Mouse (Mus musculus): ENCODE results near the gene Eef1akmt3. TPM values are rescaled to one million over a fixed set of nuclear protein-coding genes. Genes with fewer than 3 reads are reported as not detected.
A peak's percentile ranks its signal among the peaks of the same experiment; 100 is the strongest.

Gene Eef1akmt3
- total RNA-seq, 1 experiment = 0.49 TPM

DNA sequence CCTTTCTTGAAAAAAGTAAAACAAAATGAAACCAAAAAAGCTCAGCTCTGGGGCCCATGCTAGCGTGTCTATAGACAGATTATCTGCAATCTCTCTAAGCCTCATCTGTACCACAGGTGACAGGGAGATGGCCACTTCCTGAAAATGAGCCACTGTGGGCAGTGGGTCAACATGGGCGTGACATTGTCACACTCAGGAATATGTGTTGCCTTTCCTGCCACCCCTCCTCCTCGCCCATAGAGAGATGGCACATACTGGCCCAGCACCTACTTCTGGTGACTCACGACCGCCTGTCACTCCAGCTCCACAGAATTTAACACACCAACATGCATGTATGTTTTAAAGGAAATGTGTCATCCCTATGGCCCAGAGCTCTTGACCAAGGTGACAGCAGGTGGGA, 38.5 kb downstream of the Eef1akmt3 start:
- TF ChIP-seq HCFC1 (IDR thresholded peaks at IDR 0.05; ENCODE audit: borderline replicate concordance, insufficient read depth, low read length) (no peak), ZNF384 (IDR thresholded peaks at IDR 0.05; ENCODE audit: low read depth, low read length) (no peak), ZC3H11A (IDR thresholded peaks at IDR 0.05; ENCODE audit: borderline replicate concordance, low read depth, low read length) (no peak), CHD2 (IDR thresholded peaks at IDR 0.05; ENCODE audit: low read depth, low read length) (no peak), MAFK (IDR thresholded peaks at IDR 0.05; ENCODE audit: insufficient read depth, low read depth, low read length) (no peak)
- no peak overlapping the region for H3K4me3 ChIP-seq (ENCODE audit: insufficient read depth in 1 of 2, low read depth in 1 of 2, low read length in 2 of 2, poor library complexity in 1 of 2, severe bottlenecking in 1 of 2)
- no peak overlapping the region for H3K9ac ChIP-seq (ENCODE audit: insufficient read depth, low read depth, low read length, poor library complexity, severe bottlenecking)
- no peaks in the 10 kb centered on the region for H3K4me1 ChIP-seq (ENCODE audit: control insufficient read depth in 2 of 2, insufficient read depth in 2 of 2, low read length in 2 of 2, poor library complexity in 1 of 2)
- H3K9me3 ChIP-seq (ENCODE audit: control insufficient read depth, insufficient read depth, low read depth, low read length) = no peaks in the 10 kb centered on the region
- peaks cover 9% of the 10 kb centered on the region for H3K36me3 ChIP-seq (ENCODE audit: control insufficient read depth, insufficient read depth, low read length, poor library complexity, severe bottlenecking)
- no peak overlapping the region for H3K27ac ChIP-seq (ENCODE audit: insufficient read depth, low read depth, low read length, poor library complexity, severe bottlenecking)
- in situ Hi-C loops (cut with MboI; ENCODE audit: low sequenced_read_pairs in 2 of 2, unreplicated experiment in 2 of 2) = no loop called here
- DNase-seq (ENCODE audit: low read depth, low spot score) = no peak

DNA sequence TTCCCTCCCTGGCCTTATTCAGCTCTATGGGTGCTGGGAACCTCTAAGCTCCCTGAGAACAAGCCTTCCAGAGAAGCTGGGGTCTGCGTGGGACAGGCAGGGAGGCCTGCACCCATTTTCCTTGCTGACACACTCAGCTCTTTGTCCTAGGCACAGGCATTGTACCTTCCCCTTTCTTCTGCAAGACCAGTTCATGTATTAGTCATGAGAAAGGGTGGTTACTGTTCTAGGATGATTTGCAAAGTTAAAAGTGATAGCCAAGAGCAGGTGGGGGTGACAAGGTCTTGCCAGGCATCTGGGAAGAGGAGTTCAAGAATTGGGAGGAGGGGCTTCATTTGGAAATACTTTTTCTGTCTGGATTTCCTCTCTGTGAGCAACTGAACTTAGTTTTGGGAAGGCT, 39.3 kb downstream of the Eef1akmt3 start:
- no peaks in the 10 kb centered on the region for H3K4me1 ChIP-seq (ENCODE audit: control insufficient read depth in 2 of 2, insufficient read depth in 2 of 2, low read length in 2 of 2, poor library complexity in 1 of 2)
- DNase-seq (ENCODE audit: low read depth, low spot score) = no peak
- H3K27ac ChIP-seq (ENCODE audit: insufficient read depth, low read depth, low read length, poor library complexity, severe bottlenecking) = no peak overlapping the region
- no peaks in the 10 kb centered on the region for H3K9me3 ChIP-seq (ENCODE audit: control insufficient read depth, insufficient read depth, low read depth, low read length)
- H3K4me3 ChIP-seq (ENCODE audit: insufficient read depth in 1 of 2, low read depth in 1 of 2, low read length in 2 of 2, poor library complexity in 1 of 2, severe bottlenecking in 1 of 2) = no peak overlapping the region
- H3K9ac ChIP-seq (ENCODE audit: insufficient read depth, low read depth, low read length, poor library complexity, severe bottlenecking) = no peak overlapping the region
- TF ChIP-seq HCFC1 (IDR thresholded peaks at IDR 0.05; ENCODE audit: borderline replicate concordance, insufficient read depth, low read length) (no peak), CHD2 (IDR thresholded peaks at IDR 0.05; ENCODE audit: low read depth, low read length) (no peak), ZNF384 (IDR thresholded peaks at IDR 0.05; ENCODE audit: low read depth, low read length) (no peak), MAFK (IDR thresholded peaks at IDR 0.05; ENCODE audit: insufficient read depth, low read depth, low read length) (no peak), ZC3H11A (IDR thresholded peaks at IDR 0.05; ENCODE audit: borderline replicate concordance, low read depth, low read length) (no peak)
- in situ Hi-C loops (cut with MboI; ENCODE audit: low sequenced_read_pairs in 2 of 2, unreplicated experiment in 2 of 2) = no loop called here
- H3K36me3 ChIP-seq (ENCODE audit: control insufficient read depth, insufficient read depth, low read length, poor library complexity, severe bottlenecking) = peaks cover 15% of the 10 kb centered on the region

DNA sequence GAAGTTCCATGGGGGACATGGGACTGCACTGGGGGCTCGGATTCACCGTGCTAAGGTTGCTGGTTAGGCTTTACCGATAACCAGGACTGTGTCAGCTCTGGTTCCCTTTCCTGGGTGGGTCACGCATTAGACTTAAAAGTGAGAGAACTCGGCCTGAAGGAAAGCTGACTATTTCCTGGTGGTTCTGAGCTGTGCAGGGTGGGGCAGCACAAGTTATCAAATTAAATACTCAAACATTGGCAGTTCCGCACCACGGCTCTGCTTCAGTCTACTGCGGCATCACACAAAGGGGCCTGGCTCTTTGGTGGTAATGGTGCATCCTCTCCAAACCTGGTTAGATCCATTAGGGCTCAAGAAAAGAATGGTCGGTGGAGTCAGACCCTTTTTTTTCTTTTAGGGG, 40.0 kb downstream of the Eef1akmt3 start:
- H3K4me3 ChIP-seq (ENCODE audit: insufficient read depth in 1 of 2, low read depth in 1 of 2, low read length in 2 of 2, poor library complexity in 1 of 2, severe bottlenecking in 1 of 2) = no peak overlapping the region
- H3K4me1 ChIP-seq (ENCODE audit: control insufficient read depth in 2 of 2, insufficient read depth in 2 of 2, low read length in 2 of 2, poor library complexity in 1 of 2) = no peaks in the 10 kb centered on the region
- no peak overlapping the region for H3K27ac ChIP-seq (ENCODE audit: insufficient read depth, low read depth, low read length, poor library complexity, severe bottlenecking)
- TF ChIP-seq CHD2 (IDR thresholded peaks at IDR 0.05; ENCODE audit: low read depth, low read length) = no peak
- 0 out of 2 replicates have a peak, but pooled peaks have one; percentile 17 for TF ChIP-seq ZNF384 (IDR thresholded peaks at IDR 0.05; ENCODE audit: low read depth, low read length)
- no peak for TF ChIP-seq ZC3H11A (IDR thresholded peaks at IDR 0.05; ENCODE audit: borderline replicate concordance, low read depth, low read length)
- peaks cover 15% of the 10 kb centered on the region for H3K36me3 ChIP-seq (ENCODE audit: control insufficient read depth, insufficient read depth, low read length, poor library complexity, severe bottlenecking)
- no peak for DNase-seq (ENCODE audit: low read depth, low spot score)
- no peaks in the 10 kb centered on the region for H3K9me3 ChIP-seq (ENCODE audit: control insufficient read depth, insufficient read depth, low read depth, low read length)
- in situ Hi-C loops (cut with MboI; ENCODE audit: low sequenced_read_pairs in 2 of 2, unreplicated experiment in 2 of 2) = no loop called here
- H3K9ac ChIP-seq (ENCODE audit: insufficient read depth, low read depth, low read length, poor library complexity, severe bottlenecking) = no peak overlapping the region

DNA sequence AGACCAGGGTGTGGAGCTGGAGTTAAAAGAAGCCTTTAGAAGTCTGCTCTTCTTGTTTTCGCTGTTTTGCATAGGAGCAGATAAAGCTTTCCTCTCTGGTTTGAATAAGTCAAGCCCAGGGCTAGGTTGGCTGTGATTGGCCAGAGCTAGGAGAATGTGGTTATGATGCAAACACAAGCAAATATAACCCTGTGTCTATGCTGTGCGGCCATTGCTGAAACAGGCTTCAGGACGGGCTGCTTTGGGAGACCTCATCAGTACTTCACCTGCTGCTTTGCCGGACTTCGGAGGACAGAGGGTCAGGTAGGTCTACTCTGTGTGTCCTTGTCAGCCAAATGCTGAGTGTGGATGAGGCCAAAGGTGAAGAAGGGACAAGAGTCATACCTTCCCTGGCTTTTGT, 40.8 kb downstream of the Eef1akmt3 start, which contains the start of gene Avil:
Gene Avil (plus strand): TSS at position 181 of the 400 bp plus-strand sequence.
- TF ChIP-seq HCFC1 (IDR thresholded peaks at IDR 0.05; ENCODE audit: borderline replicate concordance, insufficient read depth, low read length) (no peak), CHD2 (IDR thresholded peaks at IDR 0.05; ENCODE audit: low read depth, low read length) (no peak), ZNF384 (IDR thresholded peaks at IDR 0.05; ENCODE audit: low read depth, low read length) (no peak), ZC3H11A (IDR thresholded peaks at IDR 0.05; ENCODE audit: borderline replicate concordance, low read depth, low read length) (no peak), MAFK (IDR thresholded peaks at IDR 0.05; ENCODE audit: insufficient read depth, low read depth, low read length) (no peak)
- H3K9ac ChIP-seq (ENCODE audit: insufficient read depth, low read depth, low read length, poor library complexity, severe bottlenecking) = no peak within 1 kb of the TSS
- H3K4me1 ChIP-seq (ENCODE audit: control insufficient read depth in 2 of 2, insufficient read depth in 2 of 2, low read length in 2 of 2, poor library complexity in 1 of 2) = no peaks in the 10 kb centered on the region
- in situ Hi-C loops (cut with MboI; ENCODE audit: low sequenced_read_pairs in 2 of 2, unreplicated experiment in 2 of 2) = no loop called here
- no peak within 1 kb of the TSS for H3K27ac ChIP-seq (ENCODE audit: insufficient read depth, low read depth, low read length, poor library complexity, severe bottlenecking)
- H3K4me3 ChIP-seq (ENCODE audit: insufficient read depth in 1 of 2, low read depth in 1 of 2, low read length in 2 of 2, poor library complexity in 1 of 2, severe bottlenecking in 1 of 2) = no peak within 1 kb of the TSS
- H3K9me3 ChIP-seq (ENCODE audit: control insufficient read depth, insufficient read depth, low read depth, low read length) = no peaks in the 10 kb centered on the region
- no peak for DNase-seq (ENCODE audit: low read depth, low spot score)
- peaks cover 17% of the 10 kb centered on the region for H3K36me3 ChIP-seq (ENCODE audit: control insufficient read depth, insufficient read depth, low read length, poor library complexity, severe bottlenecking)

All from ES-E14 (cell line).